Mouse (Mus musculus) testis, adult 2 months (tissue): Measurements from ENCODE around the gene Itga7.
"Not testable (repeated sequence)": the region's sequence is repeated elsewhere in the genome, so short reads cannot be mapped to it uniquely, and the experiment has no call there.

Source experiments
- CTCF ChIP-seq: fragments of 200-500 bp; IDR thresholded peaks from 2 replicates; pipeline ENCODE4 v1.5.1; 2012; ENCODE audit warnings: low read depth, mild to moderate bottlenecking, inconsistent platforms, low read length, moderate library complexity; ENCODE audit not compliant: control insufficient read depth, insufficient read depth, insufficient replicate concordance
- POLR2A ChIP-seq: fragments of 200-500 bp; IDR thresholded peaks from 2 replicates; pipeline ENCODE4 v1.6.1; 2012; ENCODE audit warnings: low read depth, mild to moderate bottlenecking, inconsistent platforms, low read length, moderate library complexity; ENCODE audit not compliant: control insufficient read depth

DNA sequence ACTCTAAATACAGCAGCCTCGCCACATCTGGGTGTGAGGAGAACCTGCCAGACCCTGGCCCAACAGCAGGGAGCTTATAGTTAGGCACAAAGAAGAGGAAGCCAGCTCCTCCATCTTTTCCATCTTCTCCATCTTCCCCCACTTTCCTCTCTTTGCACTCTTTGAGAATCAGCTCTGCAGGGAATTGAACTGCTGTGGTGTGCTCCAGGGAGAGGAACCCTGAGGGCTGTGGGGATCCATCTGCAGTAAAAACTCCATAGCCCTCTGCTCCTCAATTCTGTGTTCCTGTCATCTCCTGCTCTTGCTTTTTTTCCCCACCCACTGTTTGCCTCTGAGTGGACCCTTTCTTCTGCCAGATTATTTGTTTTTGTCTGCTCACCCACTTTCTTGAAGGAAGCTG lies 55.5 kb downstream of the Itga7 start, which contains the start of gene Olfr9:
- not testable (repeated sequence) for TF ChIP-seq CTCF, POLR2A
